9 mouse cellular contexts compared by ENCODE assay signal in the genomic region with DNA sequence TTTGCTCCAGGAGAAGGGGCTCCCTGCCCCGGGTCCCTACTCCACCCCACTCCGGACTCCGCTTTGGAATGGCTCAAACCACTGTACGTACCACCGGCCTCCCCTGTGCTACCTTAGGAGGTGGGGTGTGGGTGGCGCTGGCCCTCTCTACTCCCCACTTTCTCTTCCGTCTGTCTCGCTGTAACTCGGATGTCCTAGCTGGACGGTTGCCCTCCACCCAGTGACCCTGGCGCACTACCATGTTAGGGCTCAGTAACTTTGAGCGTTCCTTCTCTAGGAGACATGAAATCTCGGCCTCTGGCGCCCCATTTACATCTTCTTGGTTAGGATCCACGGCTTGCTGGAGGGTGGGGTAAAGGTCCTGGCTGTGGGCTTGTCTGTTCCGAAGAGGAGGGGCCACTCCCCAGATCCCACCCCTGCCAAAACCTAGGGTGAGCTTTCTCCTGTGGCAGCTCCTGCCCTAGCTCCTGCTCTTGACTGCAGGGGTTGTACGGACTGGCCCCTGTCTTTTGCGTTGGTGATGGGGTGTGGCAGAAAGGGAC. TPM values are rescaled to one million over a fixed set of nuclear protein-coding genes. Genes with fewer than 3 reads are reported as not detected.
DNase-seq lines count a peak whose midpoint lies in the region; ATAC-seq lines count a peak whose summit lies in the region.
"Had no signal": no experiment of that assay in that cellular context is flagged by ENCODE, and none has a peak within 500 bp of the region (broad histone marks: within the 10 kb centered on the region; RNA-seq: fewer than 3 reads in every experiment).

No protein-coding gene starts in this region.

- H3K27me3 ChIP-seq in erythroblast, embryonic 14.5 days (ENCODE audit: control insufficient read depth) = peaks cover 71% of the 10 kb centered on the region
- no peaks in the 10 kb centered on the region for H3K27me3 ChIP-seq in heart, embryonic 13.5 days (replicated peaks)
- peaks cover 15% of the 10 kb centered on the region for H3K27me3 ChIP-seq in midbrain, embryonic 15.5 days (replicated peaks)
- H3K27me3 ChIP-seq: Patski had no signal

- no peak for ATAC-seq in erythroblast, adult 5-6 weeks (replicated peaks; ENCODE audit: low FRiP score, poor library complexity, severe bottlenecking)
- no peak for ATAC-seq in heart, embryonic 13.5 days (ENCODE audit: extremely low read depth, insufficient number of reproducible peaks, low FRiP score, low TSS enrichment)
- no peak for ATAC-seq in midbrain, embryonic 15.5 days (replicated peaks)

- H3K9ac ChIP-seq in heart, embryonic 13.5 days = peak overlapping the region; percentile 86
- no peak overlapping the region for H3K9ac ChIP-seq in midbrain, embryonic 15.5 days

- peak overlapping the region; percentile 69 for H3K4me3 ChIP-seq in erythroblast, embryonic 14.5 days (replicated peaks)
- H3K4me3 ChIP-seq in heart, embryonic 13.5 days = peak overlapping the region; percentile 76
- H3K4me3 ChIP-seq in midbrain, embryonic 15.5 days = peak overlapping the region; percentile 52

- H3K36me3 ChIP-seq in erythroblast, embryonic 14.5 days (ENCODE audit: control insufficient read depth) = no peaks in the 10 kb centered on the region
- peaks cover 21% of the 10 kb centered on the region for H3K36me3 ChIP-seq in heart, embryonic 13.5 days
- no peaks in the 10 kb centered on the region for H3K36me3 ChIP-seq in midbrain, embryonic 15.5 days (replicated peaks)

- H3K4me1 ChIP-seq in erythroblast, embryonic 14.5 days (ENCODE audit: control insufficient read depth) = peaks cover 42% of the 10 kb centered on the region
- H3K4me1 ChIP-seq in heart, embryonic 13.5 days = peaks cover 78% of the 10 kb centered on the region
- H3K4me1 ChIP-seq in midbrain, embryonic 15.5 days = peaks cover 73% of the 10 kb centered on the region

- H3K4me2 ChIP-seq in heart, embryonic 13.5 days = peak overlapping the region; percentile 98
- H3K4me2 ChIP-seq in midbrain, embryonic 15.5 days = peak overlapping the region; percentile 91

- 15% methylated on average over 18 of the region's 18 CpGs for WGBS in heart, embryonic 13.5 days
- 9% methylated on average over 18 of the region's 18 CpGs for WGBS in midbrain, embryonic 15.5 days

- DNase-seq in adrenal gland, adult 2 months = peak; percentile 68
- DNase-seq in kidney, postnatal 36 days = peak; percentile 61 to 76
- DNase-seq in right cerebral cortex, postnatal 25 days = no peak
- DNase-seq in urinary bladder, adult 2 months (ENCODE audit: low spot score) = no peak

- peak overlapping the region; percentile 93 for H3K27ac ChIP-seq in heart, embryonic 13.5 days (replicated peaks)
- H3K27ac ChIP-seq in midbrain, embryonic 15.5 days = no peak overlapping the region

- peaks cover 5% of the 10 kb centered on the region; the same call in 1 of the 2 replicates for H3K9me3 ChIP-seq in erythroblast, embryonic 14.5 days (ENCODE audit: control insufficient read depth, low read length)
- no peaks in the 10 kb centered on the region for H3K9me3 ChIP-seq in heart, embryonic 13.5 days
- no peaks in the 10 kb centered on the region for H3K9me3 ChIP-seq in midbrain, embryonic 15.5 days

RNA-seq across cellular contexts. Expression of a gene that starts 21.7 kb away (rescaled TPM):
- not detected in 2 replicates for polyA plus RNA-seq in erythroblast, embryonic 14.5 days (2012)
- total RNA-seq in erythroblast, adult 5-6 weeks (2015; ENCODE audit: low replicate concordance) = not detected in 2 replicates
- total RNA-seq in erythroblast, adult 5-6 weeks (2017; ENCODE audit: low replicate concordance) = not detected in 2 replicates
- total RNA-seq in adrenal gland, adult 2 months (2021) = not detected
- 1.1 and 1.2 TPM in 2 replicates for polyA plus RNA-seq in adrenal gland, adult 2 months (2012; rRNA removed)
- 1.3 and 3.3 TPM in 2 replicates for polyA plus RNA-seq in heart, embryonic 13.5 days (2015; fragmentation: Nextera tagmentation; extraction: Ambion mirVana)
- polyA plus RNA-seq in midbrain, embryonic 15.5 days (2015; fragmentation: Nextera tagmentation; extraction: Ambion mirVana) = 1.4 and 2.4 TPM in 2 replicates
- 0.55 and 0.87 TPM in 2 replicates for polyA plus RNA-seq in urinary bladder, adult 2 months (2012; rRNA removed)

RNA-seq across cellular contexts. Expression of a gene that starts 33.5 kb away (rescaled TPM):
- 0.20 and 0.32 TPM in 2 replicates for polyA plus RNA-seq in erythroblast, embryonic 14.5 days (2012)
- 13.1 and 13.2 TPM in 2 replicates for total RNA-seq in erythroblast, adult 5-6 weeks (2015; ENCODE audit: low replicate concordance)
- total RNA-seq in erythroblast, adult 5-6 weeks (2017; ENCODE audit: low replicate concordance) = 2.8 TPM in 2 replicates
- 10 to 100 TPM; 17.0 to 30.8 TPM for total RNA-seq in adrenal gland, adult 2 months (2021)
- 43.7 and 44.9 TPM in 2 replicates for polyA plus RNA-seq in adrenal gland, adult 2 months (2012; rRNA removed)
- 27.9 and 28.3 TPM in 2 replicates for polyA plus RNA-seq in heart, embryonic 13.5 days (2015; fragmentation: Nextera tagmentation; extraction: Ambion mirVana)
- 9.7 and 10.5 TPM in 2 replicates for polyA plus RNA-seq in midbrain, embryonic 15.5 days (2015; fragmentation: Nextera tagmentation; extraction: Ambion mirVana)
- 8.5 and 13.7 TPM in 2 replicates for polyA plus RNA-seq in urinary bladder, adult 2 months (2012; rRNA removed)

RNA-seq across cellular contexts. Expression of a gene that starts 53.5 kb away (rescaled TPM):
- polyA plus RNA-seq in erythroblast, embryonic 14.5 days (2012) = 0.76 and 0.82 TPM in 2 replicates
- 20.0 and 20.1 TPM in 2 replicates for total RNA-seq in erythroblast, adult 5-6 weeks (2015; ENCODE audit: low replicate concordance)
- 46.7 and 54.2 TPM in 2 replicates for total RNA-seq in erythroblast, adult 5-6 weeks (2017; ENCODE audit: low replicate concordance)
- total RNA-seq in adrenal gland, adult 2 months (2021) = under 1 TPM; 0.48 to 0.86 TPM
- 0.07 and 0.08 TPM in 2 replicates for polyA plus RNA-seq in adrenal gland, adult 2 months (2012; rRNA removed)
- 21.1 and 22.9 TPM in 2 replicates for polyA plus RNA-seq in heart, embryonic 13.5 days (2015; fragmentation: Nextera tagmentation; extraction: Ambion mirVana)
- 3.9 and 4.2 TPM in 2 replicates for polyA plus RNA-seq in midbrain, embryonic 15.5 days (2015; fragmentation: Nextera tagmentation; extraction: Ambion mirVana)
- polyA plus RNA-seq in urinary bladder, adult 2 months (2012; rRNA removed) = 2.7 and 3.8 TPM in 2 replicates

Comparison
In these comparisons a context has a peak if more than half of its experiments do, and no peak if none do; other contexts are left out.
1. DNase-seq: peak in adrenal gland, adult 2 months (single experiment) and kidney, postnatal 36 days (2 of 2); none in right cerebral cortex, postnatal 25 days (single experiment) and urinary bladder, adult 2 months (single experiment).
2. Peak in every context shown above with its lines, with median percentiles within 50 percentile points of each other: H3K4me3 ChIP-seq.